Mouse (Mus musculus) E14TG2a.4 (cell line): ENCODE measurements around the gene C130050O18Rik.
A peak's percentile ranks its signal among the peaks of the same experiment; 100 is the strongest.

Experiments
- H3K27me3 ChIP-seq: 2 replicates; pipeline ENCODE4 v1.6.1; 2014; ENCODE audit warnings: low read length, control low read depth; ENCODE audit not compliant: insufficient read depth
- H3K36me3 ChIP-seq: 2 replicates; pipeline ENCODE4 v1.6.1; 2014; ENCODE audit warnings: low read length, control low read depth; ENCODE audit not compliant: insufficient read depth
- H3K4me1 ChIP-seq: replicated peaks from 2 replicates; pipeline ENCODE4 v1.6.1; 2014; ENCODE audit warnings: low read depth, low read length, control low read depth
- H3K4me3 ChIP-seq: replicated peaks from 2 replicates; pipeline ENCODE4 v1.5.1; 2014; ENCODE audit warnings: mild to moderate bottlenecking, low read length
- H3K9me3 ChIP-seq: 2 replicates; pipeline ENCODE4 v1.6.1; 2014; ENCODE audit warnings: low read length, control low read depth
- CTCF ChIP-seq: conservative IDR thresholded peaks from 2 replicates; pipeline ENCODE4 v1.5.1; 2014; ENCODE audit warnings: low read length
- NANOG ChIP-seq: IDR thresholded peaks from 2 replicates; pipeline ENCODE4 v1.6.1; 2014; ENCODE audit warnings: borderline replicate concordance, low read length, mixed read lengths
- POU5F1 ChIP-seq: IDR thresholded peaks from 2 replicates; pipeline ENCODE4 v1.6.1; 2014; ENCODE audit warnings: low read length, borderline replicate concordance

The C130050O18Rik gene

GRCm38 (mm10) chr5:139404801-139405401 is at the start of gene C130050O18Rik:
Gene C130050O18Rik (plus strand): TSS chr5:139405280.
- peaks cover 64% of the 10 kb centered on the region for H3K36me3 ChIP-seq
- TF ChIP-seq NANOG (no peak), CTCF (no peak), POU5F1 (no peak)
- no peaks in the 10 kb centered on the region for H3K27me3 ChIP-seq
- H3K4me3 ChIP-seq: no peak within 1 kb of the TSS
- no peaks in the 10 kb centered on the region for H3K9me3 ChIP-seq
- H3K4me1 ChIP-seq: peaks cover 32% of the 10 kb centered on the region

DNA sequence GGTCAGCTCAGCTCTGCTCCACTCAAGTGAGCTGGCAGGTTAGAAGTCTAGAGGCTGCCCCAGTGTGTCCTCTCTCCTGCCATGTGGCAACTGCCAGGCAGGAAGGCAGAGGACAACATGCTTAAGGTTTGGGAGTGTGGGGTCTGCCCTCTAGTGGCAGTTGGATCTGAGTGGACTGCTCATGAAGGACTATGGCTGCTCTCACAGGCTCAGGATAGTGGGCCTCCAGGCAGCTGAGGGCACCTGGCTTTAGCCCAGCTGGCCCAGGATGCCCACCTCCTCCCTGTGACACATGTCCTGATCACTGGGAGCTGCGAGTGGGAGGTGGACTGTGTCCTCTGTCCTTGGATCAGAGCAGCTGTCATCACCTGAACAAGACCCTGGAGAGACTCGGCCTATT is 46.4 kb upstream of the C130050O18Rik start:
- H3K4me1 ChIP-seq: peaks cover 53% of the 10 kb centered on the region
- peaks cover 57% of the 10 kb centered on the region for H3K36me3 ChIP-seq
- H3K27me3 ChIP-seq: no peaks in the 10 kb centered on the region
- H3K4me3 ChIP-seq: no peak overlapping the region
- no peaks in the 10 kb centered on the region for H3K9me3 ChIP-seq
- TF ChIP-seq CTCF: peak; percentile 32
- no peak for TF ChIP-seq POU5F1

DNA sequence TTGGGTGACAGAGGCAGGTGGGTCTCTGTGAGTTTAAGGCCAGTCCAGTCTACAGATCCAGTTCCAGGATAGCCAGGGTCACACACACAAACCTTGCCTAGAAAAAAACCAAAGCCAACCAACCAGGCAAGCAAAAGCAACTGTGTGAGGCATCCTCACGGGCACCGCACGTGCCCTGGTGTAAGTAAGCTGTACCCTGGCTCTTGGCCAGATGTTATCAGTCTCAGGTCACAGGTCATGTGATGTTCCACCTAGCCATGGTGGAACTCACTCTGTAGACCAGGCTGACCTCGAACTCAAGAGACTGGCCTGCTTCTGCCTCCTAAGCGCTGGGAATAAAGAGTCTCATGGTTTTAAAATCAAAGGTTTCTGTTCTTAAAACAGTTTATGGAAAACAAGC is 45.8 kb upstream of the C130050O18Rik start:
- Histone ChIP-seq H3K9me3 (no peaks in the 10 kb centered on the region), H3K36me3 (peaks cover 60% of the 10 kb centered on the region), H3K27me3 (no peaks in the 10 kb centered on the region), H3K4me3 (no peak overlapping the region), H3K4me1 (peaks cover 53% of the 10 kb centered on the region)
- no peak for TF ChIP-seq NANOG
- no peak for TF ChIP-seq POU5F1
- TF ChIP-seq CTCF: no peak

DNA sequence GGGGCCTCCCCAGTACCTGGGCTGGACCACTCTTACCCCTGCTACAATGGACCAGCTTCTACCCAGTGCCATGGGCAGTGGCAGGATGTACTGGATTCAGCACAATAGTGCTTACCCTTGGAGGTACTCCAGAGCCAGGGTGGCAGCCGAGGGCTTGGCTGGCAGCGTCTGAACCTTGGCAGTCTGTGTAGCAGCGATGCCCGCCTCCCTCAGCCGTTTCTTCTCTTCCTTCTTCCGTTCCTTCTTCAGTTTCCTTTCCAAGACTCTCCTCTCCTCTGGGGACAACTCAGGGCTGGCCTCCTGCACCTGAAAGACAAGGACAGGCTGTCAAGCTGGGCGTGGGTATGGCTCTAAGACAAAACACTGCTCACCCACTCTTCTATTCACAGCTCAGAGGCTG is 41.2 kb upstream of the C130050O18Rik start:
- H3K4me3 ChIP-seq: no peak overlapping the region
- no peaks in the 10 kb centered on the region for H3K27me3 ChIP-seq
- peaks cover 57% of the 10 kb centered on the region for H3K36me3 ChIP-seq
- peaks cover 63% of the 10 kb centered on the region for H3K4me1 ChIP-seq
- TF ChIP-seq CTCF: no peak
- no peaks in the 10 kb centered on the region for H3K9me3 ChIP-seq

DNA sequence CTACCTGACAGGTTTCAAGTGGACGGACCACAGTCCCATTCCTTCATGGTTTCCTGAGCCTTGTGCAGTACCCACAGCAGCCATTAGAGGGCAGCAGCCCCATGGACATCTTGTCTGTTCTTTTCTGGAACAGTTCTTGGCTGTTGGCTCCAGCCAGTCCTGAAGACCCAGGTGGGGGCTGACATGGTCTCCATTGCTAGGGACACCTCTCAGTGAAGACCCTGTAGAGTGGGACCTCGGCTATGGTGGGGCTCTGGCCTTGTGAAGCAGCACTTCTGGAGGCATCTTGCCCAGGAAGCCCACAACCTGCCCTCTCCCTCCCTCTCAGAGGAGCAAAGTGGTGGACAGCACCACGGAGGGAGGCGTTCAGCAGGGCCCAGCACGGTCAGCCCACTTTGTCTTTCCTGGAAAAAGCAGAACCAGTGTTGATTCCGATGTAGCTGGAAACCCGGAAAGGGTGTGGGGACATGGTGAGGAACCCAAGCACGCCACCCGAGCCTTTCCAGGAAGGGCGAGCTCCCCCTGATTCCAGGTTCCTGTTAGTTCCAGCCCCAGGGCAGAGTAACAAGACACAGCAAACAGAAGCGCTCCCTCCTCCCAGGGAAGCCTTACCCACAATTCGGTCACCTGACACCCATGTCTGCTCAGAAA is 40.7 kb upstream of the C130050O18Rik start:
- TF ChIP-seq CTCF: peak; percentile 100
- TF ChIP-seq NANOG: no peak
- no peaks in the 10 kb centered on the region for H3K9me3 ChIP-seq
- H3K4me1 ChIP-seq: peaks cover 66% of the 10 kb centered on the region
- H3K4me3 ChIP-seq: peak overlapping the region; percentile 27
- H3K36me3 ChIP-seq: peaks cover 52% of the 10 kb centered on the region
- no peaks in the 10 kb centered on the region for H3K27me3 ChIP-seq

GRCm38 (mm10) chr5:139364911-139365571 is 40.0 kb upstream of the C130050O18Rik start:
- H3K9me3 ChIP-seq: no peaks in the 10 kb centered on the region
- H3K36me3 ChIP-seq: peaks cover 50% of the 10 kb centered on the region
- H3K4me1 ChIP-seq: peaks cover 72% of the 10 kb centered on the region
- no peak for TF ChIP-seq POU5F1
- TF ChIP-seq NANOG: no peak
- TF ChIP-seq CTCF: no peak
- peak overlapping the region; percentile 27 for H3K4me3 ChIP-seq
- no peaks in the 10 kb centered on the region for H3K27me3 ChIP-seq

DNA sequence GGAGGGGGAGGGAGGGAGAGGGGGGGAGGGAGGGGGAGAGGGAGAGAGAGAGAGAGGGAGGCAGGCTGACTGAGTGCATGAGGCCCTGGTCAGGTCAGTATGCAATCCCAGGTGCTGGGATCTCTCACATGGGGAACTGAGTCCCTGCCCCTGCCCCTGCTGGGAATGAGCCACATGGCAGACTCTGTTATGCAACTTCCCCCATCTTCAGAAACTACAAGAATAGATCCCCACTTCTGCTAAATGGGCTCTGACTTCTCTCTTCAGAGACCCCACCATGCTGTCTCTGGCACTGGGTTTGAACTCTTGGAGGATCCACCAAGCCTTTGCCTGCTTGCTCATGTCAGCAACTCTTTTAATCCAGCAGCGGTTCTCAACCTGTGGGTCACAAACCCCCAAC is 39.3 kb upstream of the C130050O18Rik start:
- H3K27me3 ChIP-seq: no peaks in the 10 kb centered on the region
- H3K4me3 ChIP-seq: no peak overlapping the region
- H3K4me1 ChIP-seq: peaks cover 74% of the 10 kb centered on the region
- no peak for TF ChIP-seq CTCF
- TF ChIP-seq NANOG: no peak
- no peak for TF ChIP-seq POU5F1
- peaks cover 45% of the 10 kb centered on the region for H3K36me3 ChIP-seq
- H3K9me3 ChIP-seq: no peaks in the 10 kb centered on the region

GRCm38 (mm10) chr5:139366484-139366883 is 38.6 kb upstream of the C130050O18Rik start:
- H3K36me3 ChIP-seq: peaks cover 39% of the 10 kb centered on the region
- H3K9me3 ChIP-seq: no peaks in the 10 kb centered on the region
- H3K4me1 ChIP-seq: peaks cover 81% of the 10 kb centered on the region
- TF ChIP-seq CTCF: no peak
- TF ChIP-seq POU5F1: no peak
- no peak for TF ChIP-seq NANOG
- no peaks in the 10 kb centered on the region for H3K27me3 ChIP-seq
- peak overlapping the region; percentile 62 for H3K4me3 ChIP-seq
